Mouse (Mus musculus): Measurements from ENCODE around the gene Osbpl2. TPM values are rescaled to one million over a fixed set of nuclear protein-coding genes. Genes with fewer than 3 reads are reported as not detected.

The Osbpl2 gene
- total and polyA plus RNA-seq, 3 experiments = 22.0 to 25.6 (median 24.5) TPM

DNA sequence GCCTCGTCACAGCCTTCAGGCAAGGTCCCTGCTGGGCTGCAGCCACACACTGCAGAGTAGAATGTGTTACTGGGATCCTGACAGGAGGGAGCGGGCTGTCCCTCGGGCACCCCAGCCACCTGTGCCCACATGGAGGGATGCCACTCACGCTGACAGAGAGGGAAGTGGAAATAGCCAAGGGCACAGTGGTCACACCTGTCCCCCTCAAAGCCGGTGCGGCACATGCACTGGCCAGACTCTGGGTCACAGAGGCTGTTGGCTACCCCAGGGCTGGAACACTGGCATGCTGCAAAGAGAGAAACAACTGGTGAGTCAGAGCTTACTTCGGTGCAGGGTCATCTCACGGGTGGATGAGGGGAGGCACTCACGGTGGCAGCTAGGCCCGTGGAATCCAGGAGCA lies 79.7 kb downstream of the Osbpl2 start:
- no peaks in the 10 kb centered on the region for H3K27me3 ChIP-seq (ENCODE audit: insufficient read depth, low read length)
- peaks cover 93% of the 10 kb centered on the region for H3K36me3 ChIP-seq (replicated peaks)
- DNase-seq (ENCODE audit: low spot score) = no peak

DNA sequence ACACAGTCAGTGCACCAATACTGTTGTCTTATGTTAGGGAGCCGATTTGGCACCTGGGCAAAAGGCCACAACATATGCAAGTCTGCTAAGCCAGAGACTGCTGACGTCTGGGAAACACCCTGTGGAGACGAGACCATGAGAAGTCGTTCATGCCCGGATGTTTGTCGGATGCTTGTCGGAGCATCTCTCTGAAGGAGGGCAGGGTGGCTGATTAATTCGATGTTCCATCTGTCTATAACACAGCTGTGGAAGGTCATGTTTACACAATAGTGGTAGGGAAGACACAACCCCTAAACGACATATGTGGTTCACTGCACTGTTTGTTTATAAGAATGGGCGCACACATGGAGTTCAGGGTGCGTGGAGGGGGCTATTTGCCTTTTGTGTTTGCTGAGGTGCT lies 81.6 kb downstream of the Osbpl2 start:
- peaks cover 93% of the 10 kb centered on the region for H3K36me3 ChIP-seq (replicated peaks)

More for the DNA sequence above, 79.7 kb downstream of the Osbpl2 start:
- Histone ChIP-seq H3K4me3 (ENCODE audit: low read depth, low read length) (peak overlapping the region; percentile 7; the same call in 1 of the 2 replicates), H3K9me3 (replicated peaks) (no peaks in the 10 kb centered on the region), H3K4me1 (ENCODE audit: insufficient read depth, low read depth, low read length) (peaks cover 8% of the 10 kb centered on the region)
- TF ChIP-seq POLR2AphosphoS5 (IDR thresholded peaks at IDR 0.05; ENCODE audit: insufficient replicate concordance, low read depth, low read length) = no peak
- no peak for TF ChIP-seq CTCF (IDR thresholded peaks at IDR 0.05; ENCODE audit: low read depth, low read length)
- TF ChIP-seq GATA1 (IDR thresholded peaks at IDR 0.05; ENCODE audit: borderline replicate concordance, low read length) = no peak
- no peak for TF ChIP-seq TAL1 (conservative IDR thresholded peaks at IDR 0.05; ENCODE audit: low read depth, low read length)
- TF ChIP-seq GATA2 (IDR thresholded peaks at IDR 0.05; ENCODE audit: borderline replicate concordance, low read depth, low read length) = no peak
- no peak for ATAC-seq (ENCODE audit: extremely low read depth, insufficient number of reproducible peaks, low FRiP score, poor library complexity, severe bottlenecking)

DNA sequence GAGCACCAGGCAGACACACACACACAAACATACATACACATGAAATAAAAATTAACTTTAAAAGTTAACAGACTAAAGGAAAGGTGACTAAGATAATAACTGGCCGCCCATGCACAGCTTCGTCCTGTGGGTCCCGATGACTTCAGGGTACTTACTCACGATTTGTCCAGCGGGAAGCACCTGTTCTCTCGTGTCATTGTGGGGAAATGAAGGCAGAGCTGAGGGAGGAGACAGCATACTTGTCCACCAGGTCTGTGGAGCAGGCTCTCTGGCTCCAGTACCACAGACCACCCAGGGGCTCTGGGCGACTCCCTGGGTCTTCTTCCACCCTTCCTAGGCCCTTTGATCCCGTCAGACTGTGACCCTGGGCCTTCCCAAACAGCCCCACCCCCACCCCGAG lies 82.2 kb downstream of the Osbpl2 start:
- H3K36me3 ChIP-seq (replicated peaks) = peaks cover 93% of the 10 kb centered on the region
- ATAC-seq (ENCODE audit: extremely low read depth, insufficient number of reproducible peaks, low FRiP score, poor library complexity, severe bottlenecking) = no peak
- no peak for TF ChIP-seq CTCF (IDR thresholded peaks at IDR 0.05; ENCODE audit: low read depth, low read length)
- no peak for TF ChIP-seq TAL1 (conservative IDR thresholded peaks at IDR 0.05; ENCODE audit: low read depth, low read length)
- TF ChIP-seq GATA2 (IDR thresholded peaks at IDR 0.05; ENCODE audit: borderline replicate concordance, low read depth, low read length) = no peak
- TF ChIP-seq GATA1 (IDR thresholded peaks at IDR 0.05; ENCODE audit: borderline replicate concordance, low read length) = no peak
- TF ChIP-seq POLR2AphosphoS5 (IDR thresholded peaks at IDR 0.05; ENCODE audit: insufficient replicate concordance, low read depth, low read length) = no peak

More for the DNA sequence above, 81.6 kb downstream of the Osbpl2 start:
- no peak for DNase-seq (ENCODE audit: low spot score)
- TF ChIP-seq CTCF (IDR thresholded peaks at IDR 0.05; ENCODE audit: low read depth, low read length) = no peak
- TF ChIP-seq GATA2 (IDR thresholded peaks at IDR 0.05; ENCODE audit: borderline replicate concordance, low read depth, low read length) = no peak
- TF ChIP-seq TAL1 (conservative IDR thresholded peaks at IDR 0.05; ENCODE audit: low read depth, low read length) = no peak
- TF ChIP-seq POLR2AphosphoS5 (IDR thresholded peaks at IDR 0.05; ENCODE audit: insufficient replicate concordance, low read depth, low read length) = no peak
- no peak for TF ChIP-seq GATA1 (IDR thresholded peaks at IDR 0.05; ENCODE audit: borderline replicate concordance, low read length)
- no peaks in the 10 kb centered on the region for H3K27me3 ChIP-seq (ENCODE audit: insufficient read depth, low read length)
- H3K4me3 ChIP-seq (ENCODE audit: low read depth, low read length) = no peak overlapping the region
- H3K4me1 ChIP-seq (ENCODE audit: insufficient read depth, low read depth, low read length) = peaks cover 8% of the 10 kb centered on the region
- no peaks in the 10 kb centered on the region for H3K9me3 ChIP-seq (replicated peaks)
- no peak for ATAC-seq (ENCODE audit: extremely low read depth, insufficient number of reproducible peaks, low FRiP score, poor library complexity, severe bottlenecking)

DNA sequence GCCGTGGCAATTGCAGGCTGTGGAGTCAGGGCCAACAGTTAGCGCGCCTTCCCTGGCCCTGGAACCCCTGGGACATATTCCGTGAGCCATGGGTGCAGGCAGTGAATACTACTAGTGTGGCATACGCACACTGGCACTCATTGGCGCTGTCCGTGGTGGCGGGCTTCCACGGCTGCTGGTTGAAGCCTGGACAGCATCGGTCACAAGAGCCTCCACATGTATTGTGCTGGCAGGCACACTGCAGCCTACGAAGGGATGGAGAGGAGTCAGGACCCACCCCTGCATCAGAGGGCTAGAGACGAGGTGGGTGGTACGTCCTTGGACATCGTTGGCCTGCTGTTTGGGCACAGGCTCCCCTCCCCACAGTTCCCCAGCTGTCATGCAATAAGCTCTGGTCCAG lies 83.2 kb downstream of the Osbpl2 start:
- Histone ChIP-seq H3K36me3 (replicated peaks) (peaks cover 93% of the 10 kb centered on the region), H3K27me3 (ENCODE audit: insufficient read depth, low read length) (no peaks in the 10 kb centered on the region), H3K4me3 (ENCODE audit: low read depth, low read length) (no peak overlapping the region), H3K9me3 (replicated peaks) (no peaks in the 10 kb centered on the region), H3K4me1 (ENCODE audit: insufficient read depth, low read depth, low read length) (peaks cover 3% of the 10 kb centered on the region)
- ATAC-seq (ENCODE audit: extremely low read depth, insufficient number of reproducible peaks, low FRiP score, poor library complexity, severe bottlenecking) = no peak
- no peak for DNase-seq (ENCODE audit: low spot score)
- no peak for TF ChIP-seq GATA2 (IDR thresholded peaks at IDR 0.05; ENCODE audit: borderline replicate concordance, low read depth, low read length)

More for the DNA sequence above, 82.2 kb downstream of the Osbpl2 start:
- Histone ChIP-seq H3K27me3 (ENCODE audit: insufficient read depth, low read length) (no peaks in the 10 kb centered on the region), H3K4me1 (ENCODE audit: insufficient read depth, low read depth, low read length) (peaks cover 8% of the 10 kb centered on the region), H3K4me3 (ENCODE audit: low read depth, low read length) (no peak overlapping the region), H3K9me3 (replicated peaks) (no peaks in the 10 kb centered on the region)
- no peak for DNase-seq (ENCODE audit: low spot score)

DNA sequence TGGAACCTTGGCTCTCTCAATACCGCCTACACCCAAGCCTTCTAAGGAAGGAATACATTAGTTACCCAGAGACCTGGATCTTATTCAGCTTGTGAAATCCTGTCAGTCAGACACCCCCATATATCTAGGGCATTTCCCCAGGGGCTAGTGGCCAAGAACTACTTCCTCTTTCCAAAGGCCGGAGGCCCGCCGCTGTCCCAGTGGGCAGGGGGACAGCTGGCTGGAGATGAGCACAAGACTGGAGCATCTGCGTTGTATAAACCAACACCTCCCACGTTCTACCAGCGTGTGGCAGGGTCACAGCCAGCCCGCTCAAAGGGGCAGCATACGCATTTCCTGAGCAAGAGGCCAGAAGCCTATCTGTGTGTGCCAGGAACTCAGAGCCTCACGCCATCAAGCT lies 83.7 kb downstream of the Osbpl2 start:
- H3K27me3 ChIP-seq (ENCODE audit: insufficient read depth, low read length) = no peaks in the 10 kb centered on the region
- DNase-seq (ENCODE audit: low spot score) (no peak), ATAC-seq (ENCODE audit: extremely low read depth, insufficient number of reproducible peaks, low FRiP score, poor library complexity, severe bottlenecking) (no peak)
- no peak overlapping the region for H3K4me3 ChIP-seq (ENCODE audit: low read depth, low read length)
- peaks cover 4% of the 10 kb centered on the region; the same call in 1 of the 2 replicates for H3K4me1 ChIP-seq (ENCODE audit: insufficient read depth, low read depth, low read length)
- peaks cover 93% of the 10 kb centered on the region for H3K36me3 ChIP-seq (replicated peaks)
- TF ChIP-seq GATA1 (IDR thresholded peaks at IDR 0.05; ENCODE audit: borderline replicate concordance, low read length) (no peak), TAL1 (conservative IDR thresholded peaks at IDR 0.05; ENCODE audit: low read depth, low read length) (no peak), GATA2 (IDR thresholded peaks at IDR 0.05; ENCODE audit: borderline replicate concordance, low read depth, low read length) (no peak)
- no peaks in the 10 kb centered on the region for H3K9me3 ChIP-seq (replicated peaks)

DNA sequence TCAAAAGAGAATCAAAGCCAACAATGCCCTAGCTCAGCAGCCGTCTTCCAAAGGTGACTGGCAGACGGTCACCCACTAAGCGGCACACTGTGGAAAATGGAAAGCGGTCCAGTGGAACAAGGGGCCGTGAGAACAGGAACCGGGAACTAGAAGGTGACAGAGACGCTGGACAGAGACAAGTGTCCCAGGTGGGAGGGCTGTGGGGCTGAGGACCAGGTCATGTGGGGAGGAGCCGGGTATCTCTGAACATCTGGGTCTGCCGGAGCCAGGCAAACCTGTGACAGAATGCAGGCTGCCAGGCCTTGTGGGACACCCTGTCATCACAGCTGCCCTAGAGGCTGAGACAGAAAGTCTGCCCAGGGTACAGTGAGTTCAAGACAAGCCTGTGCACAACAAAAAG lies 85.4 kb downstream of the Osbpl2 start:
- Histone ChIP-seq H3K27me3 (ENCODE audit: insufficient read depth, low read length) (no peaks in the 10 kb centered on the region), H3K4me3 (ENCODE audit: low read depth, low read length) (no peak overlapping the region), H3K36me3 (replicated peaks) (peaks cover 92% of the 10 kb centered on the region), H3K4me1 (ENCODE audit: insufficient read depth, low read depth, low read length) (peaks cover 8% of the 10 kb centered on the region), H3K9me3 (replicated peaks) (no peaks in the 10 kb centered on the region)
- DNase-seq (ENCODE audit: low spot score) (no peak), ATAC-seq (ENCODE audit: extremely low read depth, insufficient number of reproducible peaks, low FRiP score, poor library complexity, severe bottlenecking) (no peak)
- TF ChIP-seq POLR2AphosphoS5 (IDR thresholded peaks at IDR 0.05; ENCODE audit: insufficient replicate concordance, low read depth, low read length) (no peak), TAL1 (conservative IDR thresholded peaks at IDR 0.05; ENCODE audit: low read depth, low read length) (no peak), CTCF (IDR thresholded peaks at IDR 0.05; ENCODE audit: low read depth, low read length) (no peak), GATA1 (IDR thresholded peaks at IDR 0.05; ENCODE audit: borderline replicate concordance, low read length) (no peak), GATA2 (IDR thresholded peaks at IDR 0.05; ENCODE audit: borderline replicate concordance, low read depth, low read length) (no peak)

Data from G1E (cell line).